Mouse (Mus musculus) cerebellum, adult 18-20 months (tissue): ENCODE measurements around the gene Siva1.

ENCODE experiments used
- DNase-seq, 2 experiments: peaks; one replicate each; pipeline ENCODE4 v3.0.0; 2021

The Siva1 gene

DNA sequence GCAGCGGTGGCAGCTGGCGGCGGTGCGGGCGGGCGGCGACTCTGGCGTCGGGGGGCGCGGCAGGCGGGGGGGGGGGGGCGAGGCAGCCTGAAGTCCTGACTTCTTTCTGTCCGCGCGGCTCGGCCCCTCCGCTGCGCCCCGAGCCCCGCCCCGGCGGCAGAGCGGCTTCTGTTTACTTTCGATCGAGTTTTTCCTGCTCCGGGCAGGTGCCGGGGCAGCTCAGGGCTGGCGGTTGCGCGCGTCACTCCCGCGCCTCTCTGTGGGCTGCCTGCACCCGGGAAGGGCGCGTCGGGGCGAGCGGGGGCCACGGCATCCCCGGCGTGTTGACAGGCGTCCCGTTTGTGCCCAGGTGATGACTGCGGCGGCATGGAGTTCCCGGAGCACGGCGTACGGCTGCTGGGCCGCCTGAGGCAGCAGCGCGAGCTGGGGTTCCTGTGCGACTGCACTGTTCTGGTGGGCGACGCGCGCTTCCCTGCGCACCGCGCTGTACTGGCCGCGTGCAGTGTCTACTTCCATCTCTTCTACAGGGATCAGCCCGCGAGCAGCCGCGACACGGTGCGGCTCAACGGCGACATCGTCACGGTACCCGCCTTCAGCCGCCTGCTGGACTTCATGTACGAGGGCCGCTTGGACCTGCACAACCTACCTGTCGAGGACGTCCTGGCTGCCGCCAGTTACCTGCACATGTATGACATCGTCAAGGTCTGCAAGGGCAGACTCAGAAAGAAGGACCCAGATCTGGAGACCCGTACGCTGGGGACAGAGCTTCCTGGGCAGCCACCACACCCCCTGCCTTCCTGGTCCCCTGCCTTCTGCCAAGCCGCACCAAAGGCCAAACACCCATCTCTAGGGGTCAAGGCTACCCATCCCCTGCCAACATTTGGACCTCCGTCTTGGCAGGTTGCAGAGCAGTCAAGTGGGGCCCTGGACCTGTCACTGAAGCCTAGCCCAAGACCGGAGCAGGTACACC is 34.8 kb downstream of the Siva1 start:
- DNase-seq, result no peak

DNA sequence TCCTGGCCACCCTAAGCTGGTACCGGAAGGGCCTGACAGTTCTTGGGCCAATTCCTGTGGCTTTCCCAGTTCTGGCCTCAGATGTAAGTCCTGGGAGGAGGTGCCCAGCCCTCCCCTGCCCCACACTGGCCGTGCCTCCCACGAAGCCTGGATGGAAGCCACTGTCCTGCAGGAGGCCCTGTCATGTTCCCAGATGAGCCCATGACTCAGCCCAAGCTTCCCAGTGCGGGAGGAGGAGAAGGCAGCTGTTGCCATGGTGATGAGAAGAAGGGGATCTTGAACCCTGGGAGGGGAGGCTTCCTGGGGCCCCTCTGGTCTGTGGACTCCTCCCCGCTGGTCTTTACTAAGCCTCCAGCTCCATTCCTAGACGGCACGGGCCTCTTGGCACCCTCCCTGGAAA is 38.9 kb downstream of the Siva1 start:
- DNase-seq, result no peak

DNA sequence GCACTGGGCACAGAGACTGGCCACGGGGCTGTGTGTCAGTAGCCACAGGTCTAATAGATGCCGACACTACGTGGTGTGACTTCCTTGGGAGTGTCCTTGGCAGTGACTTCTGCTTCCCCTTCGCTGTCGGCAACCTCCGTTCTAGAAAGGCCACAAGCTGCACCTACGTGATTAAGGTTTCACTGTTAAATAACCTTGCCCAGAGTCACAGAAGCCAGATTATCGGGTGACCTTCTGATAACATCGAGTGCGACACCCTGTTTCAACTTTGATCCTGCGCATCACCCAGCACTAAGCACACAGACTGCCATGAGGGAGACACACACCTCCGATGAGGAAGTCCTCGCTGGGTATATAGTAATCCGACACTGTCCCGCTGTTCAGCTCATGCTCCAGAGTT is 44.0 kb downstream of the Siva1 start:
- no peak for DNase-seq

DNA sequence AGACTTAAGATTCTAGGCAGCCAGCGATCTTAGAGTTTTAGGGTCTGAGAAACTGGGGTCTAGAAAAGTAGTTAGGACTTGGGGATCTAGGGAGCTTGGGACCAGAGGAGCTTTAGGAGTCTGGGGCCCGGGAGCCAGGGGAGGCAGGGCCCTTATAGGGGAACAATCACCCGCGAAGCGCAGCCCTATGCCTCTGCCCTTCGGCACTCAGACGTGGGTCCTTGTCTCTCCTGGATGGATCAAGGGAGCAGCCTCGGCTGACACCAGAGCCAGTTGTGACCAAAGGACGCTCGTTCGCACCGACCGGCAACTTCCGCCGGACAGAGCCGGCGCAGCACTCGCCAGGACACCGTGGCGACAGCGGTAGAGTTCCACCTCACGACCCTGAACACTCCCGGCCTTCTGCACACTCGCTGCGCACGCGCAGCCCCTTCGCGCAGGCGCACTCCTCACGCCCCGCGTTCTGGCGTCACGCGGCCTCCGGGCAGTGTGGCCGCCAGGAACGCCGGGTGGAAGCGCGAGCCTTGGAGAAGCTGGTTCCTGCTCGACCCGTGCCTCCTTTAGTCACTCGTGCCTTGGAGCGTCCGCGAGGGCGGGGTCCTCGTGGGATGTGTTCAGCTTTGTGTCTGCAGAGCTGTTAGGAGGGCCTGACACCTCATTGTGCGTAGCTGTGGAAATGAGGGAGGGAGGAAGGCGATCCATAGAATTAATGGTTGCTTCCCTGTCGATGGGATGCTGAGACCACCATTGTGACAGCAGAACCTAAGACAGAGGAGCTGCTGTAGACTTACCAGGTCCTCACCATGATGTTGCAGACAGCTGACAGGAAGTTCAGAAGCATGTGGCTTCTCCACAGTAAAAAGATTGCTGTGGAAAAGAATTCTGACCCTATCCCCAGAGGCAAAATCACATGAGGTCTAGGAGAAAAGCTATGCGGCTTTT is 49.0 kb downstream of the Siva1 start:
- peak; percentile 91 to 98 for DNase-seq

DNA sequence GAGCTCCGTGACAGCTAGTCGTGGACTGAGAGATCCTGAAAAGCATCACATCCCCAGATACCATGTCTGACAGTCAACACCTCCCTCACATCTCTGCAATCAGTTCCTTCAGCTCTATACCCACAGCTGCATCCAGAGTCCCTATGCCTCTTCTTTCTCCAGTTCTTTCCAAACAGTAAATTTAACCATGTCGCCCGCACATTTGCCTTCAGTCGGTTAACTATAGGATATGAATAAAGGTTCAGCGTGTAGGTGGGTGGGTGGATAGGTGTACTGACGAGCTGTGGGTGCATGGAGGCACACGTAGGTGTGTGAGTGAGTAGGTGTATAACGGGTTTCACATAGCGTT is 49.6 kb downstream of the Siva1 start:
- DNase-seq, result no peak

DNA sequence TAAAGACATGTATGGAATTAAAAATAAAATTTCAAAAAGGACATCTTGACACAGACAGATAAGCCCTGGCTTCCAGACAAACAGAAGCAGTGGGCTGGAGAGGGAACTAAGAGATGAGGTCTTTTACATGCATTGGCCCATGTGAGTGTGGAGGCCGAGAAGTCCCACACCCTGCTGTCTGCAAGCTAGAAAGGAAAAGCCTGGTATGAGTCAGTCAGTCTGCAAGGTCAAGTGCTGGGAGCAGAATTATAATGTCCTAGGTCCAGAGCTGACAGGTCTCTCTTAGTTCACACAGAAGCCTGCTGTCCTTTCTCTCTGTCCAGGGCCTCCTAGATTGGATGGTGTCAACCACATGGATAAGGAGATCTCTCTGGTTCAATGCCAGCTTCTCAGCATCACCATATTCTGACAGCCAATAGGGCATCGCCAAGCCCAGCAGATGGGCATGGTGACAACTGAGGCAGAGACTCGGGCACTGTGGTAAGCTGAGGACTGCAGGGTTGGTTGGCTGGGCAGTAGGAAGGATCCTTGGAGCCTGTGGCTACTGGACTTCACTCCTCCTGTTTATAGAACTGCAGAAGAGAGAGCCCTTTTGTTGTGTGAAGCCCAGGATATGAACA is 52.4 kb downstream of the Siva1 start:
- DNase-seq, result no peak
